Mouse (Mus musculus) CD4-positive helper T cell, adult 2 months (primary cell): Measurements from ENCODE around the gene Il1r1.
A peak's percentile ranks its signal among the peaks of the same experiment; 100 is the strongest.
"Not testable (repeated sequence)": the region's sequence is repeated elsewhere in the genome, so short reads cannot be mapped to it uniquely, and the experiment has no call there.

ENCODE experiments used
- DNase-seq: peaks from one replicate; pipeline ENCODE4 v3.0.0-alpha.2; 2012; ENCODE audit warnings: low read depth, missing footprints, low spot score

Il1r1 gene

GRCm38 (mm10) chr1:40271052-40271451 is 46.2 kb downstream of the Il1r1 start:
- DNase-seq: peak; percentile 80

GRCm38 (mm10) chr1:40271486-40272055 is 46.7 kb downstream of the Il1r1 start:
- no peak for DNase-seq

- no peak for DNase-seq
Measured at GRCm38 (mm10) chr1:40272204-40272603, 47.3 kb downstream of the Il1r1 start.

GRCm38 (mm10) chr1:40273491-40273890 is 48.6 kb downstream of the Il1r1 start:
- DNase-seq: no peak

- no peak for DNase-seq
Measured at GRCm38 (mm10) chr1:40275285-40276013, 50.6 kb downstream of the Il1r1 start.

- no peak for DNase-seq
Measured at GRCm38 (mm10) chr1:40277944-40278343, 53.1 kb downstream of the Il1r1 start.

- no peak for DNase-seq
Measured at GRCm38 (mm10) chr1:40278720-40279119, 53.8 kb downstream of the Il1r1 start.

GRCm38 (mm10) chr1:40279182-40279743 is 54.4 kb downstream of the Il1r1 start:
- no peak for DNase-seq

- DNase-seq: no peak
Measured at GRCm38 (mm10) chr1:40281950-40282349, 57.1 kb downstream of the Il1r1 start.

- DNase-seq: no peak
Measured at GRCm38 (mm10) chr1:40282394-40282793, 57.5 kb downstream of the Il1r1 start.

- DNase-seq: peak; percentile 39
Measured at GRCm38 (mm10) chr1:40283995-40284394, 59.1 kb downstream of the Il1r1 start.

- no peak for DNase-seq
Measured at GRCm38 (mm10) chr1:40290489-40291255, 65.8 kb downstream of the Il1r1 start.

GRCm38 (mm10) chr1:40292231-40292630 is 67.4 kb downstream of the Il1r1 start:
- no peak for DNase-seq

- no peak for DNase-seq
Measured at GRCm38 (mm10) chr1:40293891-40294290, 69.0 kb downstream of the Il1r1 start.

GRCm38 (mm10) chr1:40294824-40295223 is 69.9 kb downstream of the Il1r1 start:
- no peak for DNase-seq

GRCm38 (mm10) chr1:40298053-40298452 is 73.2 kb downstream of the Il1r1 start:
- DNase-seq: no peak

- DNase-seq: no peak
Measured at GRCm38 (mm10) chr1:40303179-40303866, 78.4 kb downstream of the Il1r1 start.

- DNase-seq: not testable (repeated sequence)
Measured at GRCm38 (mm10) chr1:40304321-40304720, 79.4 kb downstream of the Il1r1 start.

- DNase-seq: no peak
Measured at GRCm38 (mm10) chr1:40306111-40306510, 81.2 kb downstream of the Il1r1 start.

- no peak for DNase-seq
Measured at GRCm38 (mm10) chr1:40311123-40311522, 86.2 kb downstream of the Il1r1 start.

GRCm38 (mm10) chr1:40311625-40312024 is 86.7 kb downstream of the Il1r1 start:
- DNase-seq: no peak

- no peak for DNase-seq
Measured at GRCm38 (mm10) chr1:40314016-40314415, 89.1 kb downstream of the Il1r1 start.
